Mouse (Mus musculus): ENCODE results near the gene Plekha7. TPM values are rescaled to one million over a fixed set of nuclear protein-coding genes. Genes with fewer than 3 reads are reported as not detected.

The Plekha7 gene
- polyA plus RNA-seq, 1 experiment from 2014 or later = 13.8 TPM

- Histone ChIP-seq H3K9me3 (no peaks in the 10 kb centered on the region), H3K4me3 (no peak overlapping the region), H3K27me3 (no peaks in the 10 kb centered on the region), H3K4me2 (no peak overlapping the region), H3K36me3 (no peaks in the 10 kb centered on the region), H3K4me1 (peaks cover 5% of the 10 kb centered on the region; the same call in 1 of the 2 replicates), H3K9ac (no peak overlapping the region), H3K27ac (no peak overlapping the region)
- WGBS = 45% methylated on average over 4 of the region's 4 CpGs
- ATAC-seq (ENCODE audit: insufficient number of reproducible peaks, low FRiP score, low TSS enrichment, low read depth) = no peak
Measured at GRCm38 (mm10) chr7:116262101-116262500, 46.1 kb downstream of the Plekha7 start.

DNA sequence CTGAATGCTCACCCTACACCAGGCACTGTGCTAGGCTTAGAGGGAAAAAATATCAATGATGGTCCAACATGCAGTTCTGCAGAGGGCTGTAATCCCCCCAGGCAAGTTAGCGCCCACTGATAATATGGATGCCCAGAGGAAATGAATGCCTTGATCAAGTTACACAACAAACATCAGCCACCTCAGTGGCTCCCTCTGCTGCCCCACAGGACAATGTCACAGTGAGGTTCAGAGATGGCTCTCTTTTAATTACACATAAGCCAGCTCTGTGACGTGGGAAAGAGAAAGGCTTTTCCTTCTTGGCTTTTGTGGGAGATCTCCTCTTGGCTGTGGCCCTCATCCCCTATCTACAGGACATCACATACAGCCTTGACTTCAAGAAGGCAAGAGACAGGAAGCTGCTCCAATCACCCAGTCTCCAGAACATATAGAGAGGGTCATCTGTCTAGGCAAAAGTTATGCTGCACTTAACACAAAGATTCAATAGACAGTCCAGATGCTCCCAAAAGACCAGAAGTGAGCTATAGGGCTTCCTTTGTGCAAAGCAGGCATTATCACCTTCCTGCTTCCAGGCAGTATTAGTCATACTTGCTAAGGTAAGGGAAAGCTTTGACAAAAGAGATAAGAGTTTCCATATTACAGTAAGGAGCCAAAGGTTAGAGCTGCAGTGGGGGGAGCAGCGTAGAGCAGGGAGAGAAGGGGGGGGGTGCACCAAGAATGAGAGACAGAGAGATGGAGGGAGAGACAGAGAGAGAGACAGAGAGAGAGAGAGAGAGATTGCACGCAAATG, 47.2 kb downstream of the Plekha7 start:
- Histone ChIP-seq H3K27ac (no peak overlapping the region), H3K27me3 (no peaks in the 10 kb centered on the region), H3K4me1 (peaks cover 5% of the 10 kb centered on the region; the same call in 1 of the 2 replicates), H3K4me3 (no peak overlapping the region), H3K36me3 (no peaks in the 10 kb centered on the region), H3K9ac (no peak overlapping the region), H3K4me2 (no peak overlapping the region), H3K9me3 (no peaks in the 10 kb centered on the region)
- 72% methylated on average over 4 of the region's 4 CpGs for WGBS
- no peak for ATAC-seq (ENCODE audit: insufficient number of reproducible peaks, low FRiP score, low TSS enrichment, low read depth)

DNA sequence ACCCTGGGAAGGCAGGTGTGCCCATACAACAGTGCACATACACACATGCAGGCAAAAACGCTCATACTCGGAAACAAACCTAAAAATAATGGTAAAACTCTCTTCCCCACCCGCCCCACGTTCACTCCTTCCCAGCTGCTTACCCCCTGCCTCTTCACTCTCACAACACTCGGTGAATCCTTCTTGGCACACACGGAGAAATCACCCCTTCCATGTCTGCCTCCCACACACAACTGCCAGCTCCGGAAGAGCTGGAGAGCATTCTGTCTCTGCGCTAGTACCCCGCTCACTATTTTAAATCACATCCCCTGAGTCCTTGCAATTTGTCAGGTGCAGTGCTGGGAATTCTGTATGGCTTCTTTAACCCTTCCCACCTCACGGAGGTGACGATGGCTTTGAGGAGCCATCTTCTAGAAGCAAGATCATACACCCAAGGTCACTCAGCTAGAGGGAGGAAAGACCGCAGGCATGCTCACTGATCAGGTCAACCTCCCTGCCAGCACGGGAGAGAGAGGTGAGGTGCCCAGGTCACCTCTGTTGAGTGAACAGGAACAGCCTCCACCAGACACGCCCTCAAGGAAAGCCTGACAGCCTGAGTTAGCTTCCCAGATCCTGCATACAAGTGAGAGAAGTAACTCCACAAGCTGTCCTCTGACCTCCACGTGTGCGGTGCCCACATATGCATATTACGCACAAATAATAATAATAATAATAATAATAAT, 49.6 kb downstream of the Plekha7 start:
- Histone ChIP-seq H3K27ac (no peak overlapping the region), H3K9ac (no peak overlapping the region), H3K4me1 (peaks cover 5% of the 10 kb centered on the region; the same call in 1 of the 2 replicates), H3K9me3 (no peaks in the 10 kb centered on the region), H3K27me3 (no peaks in the 10 kb centered on the region), H3K36me3 (no peaks in the 10 kb centered on the region), H3K4me3 (no peak overlapping the region), H3K4me2 (no peak overlapping the region)
- WGBS = 77% methylated on average over 17 of the region's 17 CpGs
- ATAC-seq (ENCODE audit: insufficient number of reproducible peaks, low FRiP score, low TSS enrichment, low read depth) = no peak

- no peak for ATAC-seq (ENCODE audit: insufficient number of reproducible peaks, low FRiP score, low TSS enrichment, low read depth)
- no peak overlapping the region for H3K4me3 ChIP-seq
- no peak overlapping the region for H3K9ac ChIP-seq
- H3K27ac ChIP-seq = no peak overlapping the region
- no peak overlapping the region for H3K4me2 ChIP-seq
- peaks cover under 1% of the 10 kb centered on the region; the same call in 1 of the 2 replicates for H3K4me1 ChIP-seq
- H3K27me3 ChIP-seq = no peaks in the 10 kb centered on the region
- H3K36me3 ChIP-seq = no peaks in the 10 kb centered on the region
- WGBS = 88% methylated on average over 10 of the region's 10 CpGs
- H3K9me3 ChIP-seq = no peaks in the 10 kb centered on the region
Measured at GRCm38 (mm10) chr7:116257953-116258352, 50.2 kb downstream of the Plekha7 start.

DNA sequence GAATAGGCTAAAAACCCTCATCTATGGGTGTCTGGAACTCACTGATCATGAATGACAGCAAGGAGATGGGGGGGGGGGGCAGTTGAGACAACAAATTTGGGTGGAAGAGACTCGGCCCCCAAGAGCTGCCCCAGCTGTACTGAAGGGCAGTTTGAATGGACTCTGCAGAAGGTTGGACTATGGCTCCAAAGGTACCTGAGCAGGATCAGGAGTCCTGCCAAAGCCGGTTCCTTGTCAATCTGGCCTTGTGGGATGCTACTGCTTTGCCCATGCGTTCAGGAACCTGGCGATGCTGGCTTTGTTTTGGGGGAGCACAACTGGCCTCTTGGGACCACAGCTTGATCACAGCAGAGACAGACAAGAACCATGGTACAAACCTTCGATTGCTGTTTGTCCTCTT, 52.5 kb downstream of the Plekha7 start:
- Histone ChIP-seq H3K36me3 (no peaks in the 10 kb centered on the region), H3K27ac (no peak overlapping the region), H3K4me2 (no peak overlapping the region), H3K9me3 (no peaks in the 10 kb centered on the region), H3K27me3 (no peaks in the 10 kb centered on the region), H3K4me3 (no peak overlapping the region), H3K4me1 (no peaks in the 10 kb centered on the region), H3K9ac (no peak overlapping the region)
- WGBS = 86% methylated on average over 5 of the region's 5 CpGs
- no peak for ATAC-seq (ENCODE audit: insufficient number of reproducible peaks, low FRiP score, low TSS enrichment, low read depth)

DNA sequence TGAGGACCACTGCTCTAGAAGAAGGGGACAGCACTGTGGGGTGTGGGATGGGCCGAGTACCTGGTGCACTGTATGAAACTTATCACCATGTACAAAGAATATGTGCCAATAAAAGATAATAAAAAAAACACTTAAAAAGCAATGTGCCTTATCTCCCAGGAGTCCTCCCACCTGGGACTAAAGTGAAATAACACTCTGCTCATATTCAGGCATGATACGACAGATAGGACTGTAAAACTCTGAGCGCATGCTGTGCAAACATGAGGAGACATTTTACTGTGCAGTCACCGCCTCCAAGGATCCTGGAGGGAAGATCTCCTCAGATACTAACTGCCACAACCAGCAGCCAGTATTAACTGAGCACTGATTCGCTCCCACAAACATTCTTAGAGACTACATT, 53.5 kb downstream of the Plekha7 start:
- Histone ChIP-seq H3K4me2 (no peak overlapping the region), H3K4me1 (no peaks in the 10 kb centered on the region), H3K4me3 (no peak overlapping the region), H3K27me3 (no peaks in the 10 kb centered on the region), H3K9ac (no peak overlapping the region), H3K36me3 (no peaks in the 10 kb centered on the region), H3K9me3 (no peaks in the 10 kb centered on the region), H3K27ac (no peak overlapping the region)
- ATAC-seq (ENCODE audit: insufficient number of reproducible peaks, low FRiP score, low TSS enrichment, low read depth) = no peak
- WGBS = 74% methylated on average over 5 of the region's 5 CpGs

GRCm38 (mm10) chr7:116252470-116252869, 55.7 kb downstream of the Plekha7 start:
- WGBS = 76% methylated on average over 4 of the region's 4 CpGs

DNA sequence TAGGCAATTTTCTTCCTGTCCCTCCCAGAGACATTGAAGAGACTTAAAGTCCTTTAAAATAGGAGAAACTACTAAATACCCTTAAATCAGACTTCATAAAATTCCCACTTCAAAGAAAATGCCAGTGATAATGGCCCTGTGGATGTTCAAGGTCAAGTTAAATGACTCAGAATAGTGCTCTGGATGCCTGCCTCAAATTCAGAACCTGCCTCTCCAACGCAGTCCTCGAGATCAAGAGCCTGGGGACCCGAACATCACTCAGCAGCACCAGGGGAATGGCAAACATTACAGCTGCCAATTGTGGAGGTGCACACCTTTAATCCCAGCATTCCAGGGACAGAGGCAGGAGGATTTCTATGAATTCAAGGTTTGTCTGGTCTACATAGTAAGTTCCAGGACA, 56.7 kb downstream of the Plekha7 start:
- H3K27me3 ChIP-seq = no peaks in the 10 kb centered on the region
- no peak for ATAC-seq (ENCODE audit: insufficient number of reproducible peaks, low FRiP score, low TSS enrichment, low read depth)
- no peak overlapping the region for H3K4me3 ChIP-seq
- H3K4me2 ChIP-seq = no peak overlapping the region
- WGBS = 53% methylated on average over 3 of the region's 3 CpGs
- H3K9ac ChIP-seq = no peak overlapping the region
- no peaks in the 10 kb centered on the region for H3K9me3 ChIP-seq
- no peaks in the 10 kb centered on the region for H3K36me3 ChIP-seq
- H3K4me1 ChIP-seq = peaks cover 9% of the 10 kb centered on the region
- no peak overlapping the region for H3K27ac ChIP-seq

More at GRCm38 (mm10) chr7:116252470-116252869, 55.7 kb downstream of the Plekha7 start:
- Histone ChIP-seq H3K36me3 (no peaks in the 10 kb centered on the region), H3K27me3 (no peaks in the 10 kb centered on the region), H3K9ac (no peak overlapping the region), H3K27ac (no peak overlapping the region), H3K4me2 (no peak overlapping the region), H3K4me1 (no peaks in the 10 kb centered on the region), H3K4me3 (no peak overlapping the region), H3K9me3 (no peaks in the 10 kb centered on the region)
- ATAC-seq (ENCODE audit: insufficient number of reproducible peaks, low FRiP score, low TSS enrichment, low read depth) = no peak

DNA sequence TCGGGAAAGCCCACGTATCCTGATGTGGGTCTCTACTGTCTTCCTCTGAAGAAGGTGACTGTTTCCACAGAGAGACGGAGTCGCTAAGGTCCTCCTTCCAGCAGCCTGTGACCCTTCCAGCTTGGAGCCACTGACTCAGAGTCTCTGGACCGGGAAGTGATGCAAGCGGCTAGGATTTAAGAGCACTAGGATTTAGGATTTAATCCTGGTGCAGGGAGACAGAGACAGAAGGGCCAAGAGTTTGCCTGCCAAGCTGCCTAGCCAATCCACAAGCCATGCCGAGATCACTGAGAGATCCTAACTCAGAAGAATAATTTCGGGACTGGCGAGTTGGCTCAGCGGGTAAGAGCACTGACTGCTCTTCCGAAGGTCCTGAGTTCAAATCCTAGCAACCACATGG, 59.6 kb downstream of the Plekha7 start:
- no peaks in the 10 kb centered on the region for H3K27me3 ChIP-seq
- no peak overlapping the region for H3K27ac ChIP-seq
- 91% methylated on average over 11 of the region's 11 CpGs for WGBS
- ATAC-seq (ENCODE audit: insufficient number of reproducible peaks, low FRiP score, low TSS enrichment, low read depth) = no peak
- no peaks in the 10 kb centered on the region for H3K9me3 ChIP-seq
- H3K4me3 ChIP-seq = no peak overlapping the region
- H3K36me3 ChIP-seq = no peaks in the 10 kb centered on the region
- no peak overlapping the region for H3K4me2 ChIP-seq
- H3K4me1 ChIP-seq = peaks cover 16% of the 10 kb centered on the region
- no peak overlapping the region for H3K9ac ChIP-seq

DNA sequence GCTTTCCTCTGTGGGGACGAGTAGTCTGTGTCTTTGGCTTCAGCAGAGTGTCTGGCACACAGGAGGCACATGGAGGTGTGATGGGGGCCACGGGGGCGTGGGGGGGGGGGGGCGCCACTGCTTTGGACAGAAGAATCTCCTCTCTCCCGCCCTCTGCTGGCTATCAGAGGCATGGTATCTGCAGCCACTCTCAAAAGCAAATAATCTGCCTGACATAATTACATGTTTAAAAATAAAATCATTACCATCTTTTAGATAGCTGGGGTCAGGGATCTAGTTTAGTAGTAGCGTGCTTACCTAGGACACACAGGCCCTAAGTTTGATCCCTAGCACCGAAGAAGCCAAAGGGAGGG, 60.8 kb downstream of the Plekha7 start:
- Histone ChIP-seq H3K4me1 (peaks cover 16% of the 10 kb centered on the region), H3K27ac (no peak overlapping the region), H3K27me3 (no peaks in the 10 kb centered on the region), H3K9ac (no peak overlapping the region), H3K4me2 (peak overlapping the region; percentile 46), H3K4me3 (0 out of 2 replicates have a peak overlapping the region, but pooled peaks have one; percentile 7), H3K36me3 (no peaks in the 10 kb centered on the region), H3K9me3 (no peaks in the 10 kb centered on the region)
- WGBS = 11% methylated on average over 7 of the region's 7 CpGs
- no peak for ATAC-seq (ENCODE audit: insufficient number of reproducible peaks, low FRiP score, low TSS enrichment, low read depth)

GRCm38 (mm10) chr7:116246696-116247376, 61.3 kb downstream of the Plekha7 start:
- Histone ChIP-seq H3K36me3 (no peaks in the 10 kb centered on the region), H3K27me3 (no peaks in the 10 kb centered on the region), H3K4me2 (peak overlapping the region; percentile 46), H3K4me1 (peaks cover 16% of the 10 kb centered on the region), H3K4me3 (peak overlapping the region; percentile 12), H3K9me3 (no peaks in the 10 kb centered on the region), H3K9ac (no peak overlapping the region), H3K27ac (no peak overlapping the region)
- no peak for ATAC-seq (ENCODE audit: insufficient number of reproducible peaks, low FRiP score, low TSS enrichment, low read depth)
- 22% methylated on average over 15 of the region's 15 CpGs for WGBS
